Mouse (Mus musculus): ENCODE measurements at regions not wholly inside any gene's neighbourhood (a gene's known extent, or its start where the extent isn't known, plus 50 kb on each side); places are given as distances from the start of the nearest gene placed in this dataset.

GRCm38 (mm10) chr13:101464928-101465747 is 302.9 kb downstream of the Pik3r1 start:
- Histone ChIP-seq H3K27ac (ENCODE audit: insufficient read depth, low read length) (no peak overlapping the region), H3K27me3 (ENCODE audit: control insufficient read depth, insufficient read depth, low read length, poor library complexity, severe bottlenecking) (no peaks in the 10 kb centered on the region), H3K4me3 (ENCODE audit: low read depth, low read length) (no peak overlapping the region), H3K4me1 (ENCODE audit: control insufficient read depth, insufficient read depth, low read length) (no peaks in the 10 kb centered on the region), H3K9ac (ENCODE audit: low read depth, poor library complexity, severe bottlenecking) (no peak overlapping the region), H3K36me3 (ENCODE audit: control insufficient read depth, insufficient read depth, low read length, poor library complexity, severe bottlenecking) (no peaks in the 10 kb centered on the region), H3K9me3 (replicated peaks; ENCODE audit: control insufficient read depth, insufficient read depth, low read length, poor library complexity, severe bottlenecking) (no peaks in the 10 kb centered on the region)
- TF ChIP-seq CTCF (IDR thresholded peaks at IDR 0.05; ENCODE audit: low read depth, low read length) (no peak), EP300 (IDR thresholded peaks at IDR 0.05; ENCODE audit: insufficient read depth, low read depth, low read length) (no peak), POLR2A (IDR thresholded peaks at IDR 0.05; ENCODE audit: insufficient read depth, low read length) (no peak)

GRCm38 (mm10) chr13:101456926-101457325 is 311.1 kb downstream of the Pik3r1 start:
- H3K27me3 ChIP-seq (ENCODE audit: control insufficient read depth, insufficient read depth, low read length, poor library complexity, severe bottlenecking): no peaks in the 10 kb centered on the region
- no peak overlapping the region for H3K9ac ChIP-seq (ENCODE audit: low read depth, poor library complexity, severe bottlenecking)
- H3K36me3 ChIP-seq (ENCODE audit: control insufficient read depth, insufficient read depth, low read length, poor library complexity, severe bottlenecking): no peaks in the 10 kb centered on the region
- TF ChIP-seq POLR2A (IDR thresholded peaks at IDR 0.05; ENCODE audit: insufficient read depth, low read length): no peak
- no peak for TF ChIP-seq EP300 (IDR thresholded peaks at IDR 0.05; ENCODE audit: insufficient read depth, low read depth, low read length)
- no peak for TF ChIP-seq CTCF (IDR thresholded peaks at IDR 0.05; ENCODE audit: low read depth, low read length)
- H3K27ac ChIP-seq (ENCODE audit: insufficient read depth, low read length): no peak overlapping the region
- H3K9me3 ChIP-seq (replicated peaks; ENCODE audit: control insufficient read depth, insufficient read depth, low read length, poor library complexity, severe bottlenecking): no peaks in the 10 kb centered on the region
- no peaks in the 10 kb centered on the region for H3K4me1 ChIP-seq (ENCODE audit: control insufficient read depth, insufficient read depth, low read length)
- no peak overlapping the region for H3K4me3 ChIP-seq (ENCODE audit: low read depth, low read length)

DNA sequence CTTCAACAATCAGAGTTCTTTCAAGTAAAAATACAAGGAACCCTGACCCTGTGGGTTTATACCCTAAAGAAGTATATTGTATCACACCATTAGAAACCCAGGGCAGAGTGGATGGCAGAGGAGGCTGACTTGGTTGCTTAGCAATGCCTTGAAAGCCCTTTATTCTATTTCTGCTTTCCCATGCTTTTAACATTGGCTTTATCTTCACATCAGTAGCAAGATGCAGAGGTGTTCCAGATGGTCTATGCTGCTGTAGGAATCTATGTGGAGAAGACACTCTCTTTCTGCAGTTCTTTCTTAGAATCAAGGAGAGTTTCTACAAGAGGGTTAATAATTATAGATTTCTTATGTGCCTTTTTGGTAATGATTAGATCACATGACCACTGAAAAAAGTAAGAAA is 313.7 kb downstream of the Pik3r1 start:
- Histone ChIP-seq H3K36me3 (ENCODE audit: control insufficient read depth, insufficient read depth, low read length, poor library complexity, severe bottlenecking) (no peaks in the 10 kb centered on the region), H3K27me3 (ENCODE audit: control insufficient read depth, insufficient read depth, low read length, poor library complexity, severe bottlenecking) (no peaks in the 10 kb centered on the region), H3K27ac (ENCODE audit: insufficient read depth, low read length) (no peak overlapping the region), H3K9ac (ENCODE audit: low read depth, poor library complexity, severe bottlenecking) (no peak overlapping the region), H3K4me3 (ENCODE audit: low read depth, low read length) (no peak overlapping the region), H3K4me1 (ENCODE audit: control insufficient read depth, insufficient read depth, low read length) (no peaks in the 10 kb centered on the region), H3K9me3 (replicated peaks; ENCODE audit: control insufficient read depth, insufficient read depth, low read length, poor library complexity, severe bottlenecking) (no peaks in the 10 kb centered on the region)
- TF ChIP-seq CTCF (IDR thresholded peaks at IDR 0.05; ENCODE audit: low read depth, low read length): no peak
- TF ChIP-seq EP300 (IDR thresholded peaks at IDR 0.05; ENCODE audit: insufficient read depth, low read depth, low read length): no peak
- TF ChIP-seq POLR2A (IDR thresholded peaks at IDR 0.05; ENCODE audit: insufficient read depth, low read length): no peak

DNA sequence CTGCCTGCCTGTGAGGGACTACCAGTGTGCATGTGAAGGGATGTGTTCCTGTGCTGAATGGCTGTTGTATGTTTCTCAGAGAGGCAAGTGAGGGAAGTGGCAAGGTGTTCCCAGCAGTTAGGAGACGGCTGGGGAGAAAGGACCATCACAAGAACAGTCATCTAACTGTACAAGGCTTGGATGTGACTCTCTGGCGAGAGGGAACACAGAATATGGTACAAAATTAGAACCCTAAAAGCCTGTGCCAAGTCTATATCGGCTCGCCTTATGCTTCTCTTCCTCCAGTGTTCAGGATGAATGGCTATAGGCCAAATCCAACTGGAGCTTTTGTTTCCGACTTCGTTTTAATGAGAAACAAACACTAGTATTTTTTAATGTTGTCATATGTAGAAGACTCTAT is 317.5 kb downstream of the Pik3r1 start:
- no peaks in the 10 kb centered on the region for H3K27me3 ChIP-seq (ENCODE audit: control insufficient read depth, insufficient read depth, low read length, poor library complexity, severe bottlenecking)
- no peak for TF ChIP-seq CTCF (IDR thresholded peaks at IDR 0.05; ENCODE audit: low read depth, low read length)
- no peak for TF ChIP-seq POLR2A (IDR thresholded peaks at IDR 0.05; ENCODE audit: insufficient read depth, low read length)
- no peak for TF ChIP-seq EP300 (IDR thresholded peaks at IDR 0.05; ENCODE audit: insufficient read depth, low read depth, low read length)
- no peak overlapping the region for H3K9ac ChIP-seq (ENCODE audit: low read depth, poor library complexity, severe bottlenecking)
- H3K4me3 ChIP-seq (ENCODE audit: low read depth, low read length): no peak overlapping the region
- no peak overlapping the region for H3K27ac ChIP-seq (ENCODE audit: insufficient read depth, low read length)
- H3K36me3 ChIP-seq (ENCODE audit: control insufficient read depth, insufficient read depth, low read length, poor library complexity, severe bottlenecking): no peaks in the 10 kb centered on the region
- no peaks in the 10 kb centered on the region for H3K9me3 ChIP-seq (replicated peaks; ENCODE audit: control insufficient read depth, insufficient read depth, low read length, poor library complexity, severe bottlenecking)
- no peaks in the 10 kb centered on the region for H3K4me1 ChIP-seq (ENCODE audit: control insufficient read depth, insufficient read depth, low read length)

GRCm38 (mm10) chr13:101439517-101439916 is 328.5 kb downstream of the Pik3r1 start:
- Histone ChIP-seq H3K27ac (ENCODE audit: insufficient read depth, low read length) (no peak overlapping the region), H3K9ac (ENCODE audit: low read depth, poor library complexity, severe bottlenecking) (no peak overlapping the region), H3K27me3 (ENCODE audit: control insufficient read depth, insufficient read depth, low read length, poor library complexity, severe bottlenecking) (no peaks in the 10 kb centered on the region; the same call in 1 of the 2 replicates), H3K9me3 (replicated peaks; ENCODE audit: control insufficient read depth, insufficient read depth, low read length, poor library complexity, severe bottlenecking) (no peaks in the 10 kb centered on the region), H3K4me1 (ENCODE audit: control insufficient read depth, insufficient read depth, low read length) (no peaks in the 10 kb centered on the region), H3K36me3 (ENCODE audit: control insufficient read depth, insufficient read depth, low read length, poor library complexity, severe bottlenecking) (no peaks in the 10 kb centered on the region), H3K4me3 (ENCODE audit: low read depth, low read length) (no peak overlapping the region)
- TF ChIP-seq EP300 (IDR thresholded peaks at IDR 0.05; ENCODE audit: insufficient read depth, low read depth, low read length) (no peak), CTCF (IDR thresholded peaks at IDR 0.05; ENCODE audit: low read depth, low read length) (no peak), POLR2A (IDR thresholded peaks at IDR 0.05; ENCODE audit: insufficient read depth, low read length) (no peak)

- TF ChIP-seq CTCF (IDR thresholded peaks at IDR 0.05; ENCODE audit: low read depth, low read length): no peak
- TF ChIP-seq POLR2A (IDR thresholded peaks at IDR 0.05; ENCODE audit: insufficient read depth, low read length): no peak
- TF ChIP-seq EP300 (IDR thresholded peaks at IDR 0.05; ENCODE audit: insufficient read depth, low read depth, low read length): no peak
- Histone ChIP-seq H3K4me1 (ENCODE audit: control insufficient read depth, insufficient read depth, low read length) (no peaks in the 10 kb centered on the region), H3K36me3 (ENCODE audit: control insufficient read depth, insufficient read depth, low read length, poor library complexity, severe bottlenecking) (no peaks in the 10 kb centered on the region), H3K9ac (ENCODE audit: low read depth, poor library complexity, severe bottlenecking) (no peak overlapping the region), H3K27ac (ENCODE audit: insufficient read depth, low read length) (no peak overlapping the region), H3K27me3 (ENCODE audit: control insufficient read depth, insufficient read depth, low read length, poor library complexity, severe bottlenecking) (no peaks in the 10 kb centered on the region; the same call in 1 of the 2 replicates), H3K9me3 (replicated peaks; ENCODE audit: control insufficient read depth, insufficient read depth, low read length, poor library complexity, severe bottlenecking) (no peaks in the 10 kb centered on the region), H3K4me3 (ENCODE audit: low read depth, low read length) (no peak overlapping the region)
Observed at GRCm38 (mm10) chr13:101439041-101439440, 329.0 kb downstream of the Pik3r1 start.

Measured in ES-Bruce4 (cell line).